Mouse (Mus musculus): ENCODE measurements around the gene Tex29. TPM values are rescaled to one million over a fixed set of nuclear protein-coding genes. Genes with fewer than 3 reads are reported as not detected.

The Tex29 gene
- polyA plus RNA-seq, 1 experiment: 0.38 TPM

Other genes starting within 250 kb of the Tex29 start
- gene Ankrd10, start 204.7 kb upstream of the Tex29 start, polyA plus RNA-seq (2012; rRNA removed): 58.8 and 66.0 TPM in 2 replicates
- 0.74 TPM in 1 of 2 replicates, not detected in the other for gene 1700016D06Rik, start 139.4 kb upstream of the Tex29 start, polyA plus RNA-seq (2012; rRNA removed)
- gene Arhgef7, start 112.8 kb upstream of the Tex29 start, polyA plus RNA-seq (2012; rRNA removed): 24.5 and 29.9 TPM in 2 replicates